ENCODE assay signal across 11 mouse cellular contexts in genomic region chr11:115776954-115777353, GRCm38 (mm10). TPM values are rescaled to one million over a fixed set of nuclear protein-coding genes. Genes with fewer than 3 reads are reported as not detected.
DNase-seq lines count a peak whose midpoint lies in the region; ATAC-seq and TF ChIP-seq lines count a peak whose summit lies in the region.
"Had no signal": no experiment of that assay in that cellular context is flagged by ENCODE, and none has a peak within 500 bp of the region (broad histone marks: within the 10 kb centered on the region; RNA-seq: fewer than 3 reads in every experiment).

No protein-coding gene starts in this region.

- H3K9me3 ChIP-seq in stomach, embryonic 16.5 days (replicated peaks; ENCODE audit: control insufficient read depth, low read length): no peaks in the 10 kb centered on the region
- H3K9me3 ChIP-seq: hindbrain, embryonic 13.5 days had no signal

- DNase-seq in adrenal gland, postnatal 10 days: peak; percentile 57
- no peak for DNase-seq in adrenal gland, adult 18-20 months (ENCODE audit: low spot score in 2 of 2)
- DNase-seq in kidney, adult 2 months: no peak
- no peak for DNase-seq in kidney, adult 18-20 months
- peak; percentile 4 for DNase-seq in right cerebral cortex, postnatal 14 days
- DNase-seq in right cerebral cortex, postnatal 36 days (ENCODE audit: low spot score in 2 of 2): no peak
- DNase-seq in frontal cortex, postnatal 36 days (ENCODE audit: low spot score in 2 of 2): no peak

- peaks cover 56% of the 10 kb centered on the region for H3K4me1 ChIP-seq in kidney, adult 2 months (ENCODE audit: control insufficient read depth, insufficient read depth, low read length)
- H3K4me1 ChIP-seq in stomach, embryonic 16.5 days (ENCODE audit: control insufficient read depth, insufficient read depth, low read length): peaks cover 60% of the 10 kb centered on the region

- WGBS in kidney, adult 2 months: 77% methylated on average over 9 of the region's 9 CpGs
- 73% methylated on average over 9 of the region's 9 CpGs for WGBS in stomach, embryonic 16.5 days

- H3K36me3 ChIP-seq in kidney, adult 2 months (ENCODE audit: control insufficient read depth, insufficient read depth, low read length): no peaks in the 10 kb centered on the region
- H3K36me3 ChIP-seq in stomach, embryonic 16.5 days (ENCODE audit: control insufficient read depth, insufficient read depth, low read length): no peaks in the 10 kb centered on the region
- H3K36me3 ChIP-seq: hindbrain, embryonic 13.5 days had no signal

- peak overlapping the region; percentile 69 for H3K27ac ChIP-seq in kidney, adult 2 months (ENCODE audit: insufficient read depth, low read depth, low read length)
- H3K27ac ChIP-seq in stomach, embryonic 16.5 days (ENCODE audit: low read length): peak overlapping the region; percentile 86
- H3K27ac ChIP-seq: macrophage had no signal

- no peak for ATAC-seq in stomach, embryonic 16.5 days (ENCODE audit: insufficient read depth, low FRiP score)

- H3K4me2 ChIP-seq in stomach, embryonic 16.5 days (ENCODE audit: low read depth, low read length): peak overlapping the region; percentile 14; the same call in 1 of the 2 replicates
- H3K4me2 ChIP-seq: hindbrain, embryonic 13.5 days had no signal

- no peak overlapping the region for H3K9ac ChIP-seq in stomach, embryonic 16.5 days (ENCODE audit: low read length)

- no peak for TF ChIP-seq POLR2A in kidney, adult 2 months (IDR thresholded peaks at IDR 0.05; ENCODE audit: low read depth, low read length)

- no peak overlapping the region for H3K4me3 ChIP-seq in kidney, adult 2 months (ENCODE audit: insufficient read depth, low read depth, low read length)
- no peak overlapping the region for H3K4me3 ChIP-seq in stomach, embryonic 16.5 days (replicated peaks; ENCODE audit: low read length)
- H3K4me3 ChIP-seq: hindbrain, embryonic 13.5 days; myocyte had no signal

- TF ChIP-seq CTCF in kidney, adult 2 months (conservative IDR thresholded peaks at IDR 0.05; ENCODE audit: insufficient read depth, insufficient read length, low read depth, low read length): no peak

- H3K27me3 ChIP-seq in kidney, adult 2 months (replicated peaks; ENCODE audit: control insufficient read depth, insufficient read depth, low read length): no peaks in the 10 kb centered on the region
- H3K27me3 ChIP-seq in stomach, embryonic 16.5 days (ENCODE audit: control insufficient read depth, insufficient read depth, low read length): no peaks in the 10 kb centered on the region
- H3K27me3 ChIP-seq: hindbrain, embryonic 13.5 days had no signal

RNA-seq across cellular contexts. Expression of gene Tmem94, which starts 11.7 kb away (rescaled TPM):
- 10 to 100 TPM; 62.0 to 79.6 TPM for total RNA-seq in adrenal gland, postnatal 10 days (2021)
- total RNA-seq in adrenal gland, adult 18-20 months (2021): 10 to 100 TPM; 57.3 to 70.3 TPM
- 77.1 and 97.8 TPM in 2 replicates for polyA plus RNA-seq in kidney, adult 2 months (2012; rRNA removed)
- polyA plus RNA-seq in stomach, embryonic 16.5 days (2015; fragmentation: Nextera tagmentation; extraction: Ambion mirVana): 21.4 and 23.1 TPM in 2 replicates

RNA-seq across cellular contexts. Expression of gene Caskin2, which starts 36.5 kb away (rescaled TPM):
- total RNA-seq in adrenal gland, postnatal 10 days (2021): 10 to 100 TPM; 43.3 to 47.0 TPM
- total RNA-seq in adrenal gland, adult 18-20 months (2021): 10 to 100 TPM; 55.1 to 59.8 TPM
- 36.9 and 46.7 TPM in 2 replicates for polyA plus RNA-seq in kidney, adult 2 months (2012; rRNA removed)
- polyA plus RNA-seq in stomach, embryonic 16.5 days (2015; fragmentation: Nextera tagmentation; extraction: Ambion mirVana): 14.9 and 16.8 TPM in 2 replicates

RNA-seq across cellular contexts. Expression of gene Tsen54, which starts 37.6 kb away (rescaled TPM):
- total RNA-seq in adrenal gland, postnatal 10 days (2021): 10 to 100 TPM; 13.8 to 19.4 TPM
- total RNA-seq in adrenal gland, adult 18-20 months (2021): 10 to 100 TPM; 15.5 to 20.3 TPM
- 36.4 and 43.4 TPM in 2 replicates for polyA plus RNA-seq in kidney, adult 2 months (2012; rRNA removed)
- polyA plus RNA-seq in stomach, embryonic 16.5 days (2015; fragmentation: Nextera tagmentation; extraction: Ambion mirVana): 26.4 and 28.1 TPM in 2 replicates

RNA-seq across cellular contexts. Expression of gene Llgl2, which starts 46.9 kb away (rescaled TPM):
- 10 to 100 TPM; 12.7 to 14.0 TPM for total RNA-seq in adrenal gland, postnatal 10 days (2021)
- total RNA-seq in adrenal gland, adult 18-20 months (2021): 1 to 10 TPM; 5.8 to 8.0 TPM
- 153 and 166 TPM in 2 replicates for polyA plus RNA-seq in kidney, adult 2 months (2012; rRNA removed)
- polyA plus RNA-seq in stomach, embryonic 16.5 days (2015; fragmentation: Nextera tagmentation; extraction: Ambion mirVana): 65.6 and 75.3 TPM in 2 replicates

Comparison
In these comparisons a context has a peak if more than half of its experiments do, and no peak if none do; other contexts are left out.
1. DNase-seq: peak in adrenal gland, postnatal 10 days (single experiment) and right cerebral cortex, postnatal 14 days (single experiment); none in adrenal gland, adult 18-20 months (0 of 2), kidney, adult 2 months (single experiment), kidney, adult 18-20 months (single experiment), right cerebral cortex, postnatal 36 days (0 of 2) and frontal cortex, postnatal 36 days (0 of 2).